Mouse (Mus musculus) megakaryocyte-erythroid progenitor cell, adult 5-6 weeks (primary cell): ENCODE measurements around the gene Ankrd10. TPM values are rescaled to one million over a fixed set of nuclear protein-coding genes. Genes with fewer than 3 reads are reported as not detected.
"Not testable (repeated sequence)": the region's sequence is repeated elsewhere in the genome, so short reads cannot be mapped to it uniquely, and the experiment has no call there.

Experiments used
- ATAC-seq: replicated peaks from 2 replicates; pipeline ENCODE4 v1.8.0; 2016; ENCODE audit warnings: mild to moderate bottlenecking, inconsistent platforms; ENCODE audit not compliant: severe bottlenecking, poor library complexity, low FRiP score, low TSS enrichment
- total RNA-seq, 2 experiments: library from RNA; stranded (forward) in 1 of 2; stranded (reverse) in 1 of 2; fragments of 200-1000, 215-1000 nt in 1 of 2; fragments of >200 nt in 1 of 2; fragmentation: Nextera tagmentation in 1 of 2; gene quantifications; 2 replicates each; pipeline ENCODE4 v1.2.3; 2014 to 2017

Ankrd10 gene
- total RNA-seq (2014; fragmentation: Nextera tagmentation) (69.7 and 75.0 TPM in 2 replicates), total RNA-seq (2017) (43.0 and 66.4 TPM in 2 replicates)

DNA sequence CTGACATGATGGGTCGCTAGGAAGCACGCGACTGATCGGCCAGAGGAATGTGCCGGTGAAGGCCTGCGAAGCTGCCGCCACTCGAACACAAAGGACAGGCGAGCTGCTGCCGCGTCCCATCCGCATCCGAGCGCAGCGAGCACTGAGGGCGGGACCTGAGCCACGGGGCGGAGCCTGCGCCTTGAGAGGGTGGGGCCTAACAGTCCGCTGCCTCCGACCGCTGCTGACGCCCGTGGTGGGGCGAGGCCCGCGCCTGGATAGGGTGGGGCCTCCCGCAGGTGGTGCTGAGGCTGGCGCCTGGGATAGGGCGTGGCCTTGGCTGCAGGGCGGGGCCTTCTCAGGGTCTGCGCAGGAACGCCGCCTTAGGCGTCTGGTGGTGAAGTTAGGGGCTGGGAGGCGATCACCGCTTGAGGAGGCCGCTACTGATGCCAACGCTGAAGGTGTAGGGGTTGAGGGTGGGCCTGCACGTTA, at the start of gene Ankrd10:
Gene Ankrd10, minus strand, starts transcription at position 147 of the 471 bp plus-strand sequence.
- ATAC-seq = peak; percentile 90

DNA sequence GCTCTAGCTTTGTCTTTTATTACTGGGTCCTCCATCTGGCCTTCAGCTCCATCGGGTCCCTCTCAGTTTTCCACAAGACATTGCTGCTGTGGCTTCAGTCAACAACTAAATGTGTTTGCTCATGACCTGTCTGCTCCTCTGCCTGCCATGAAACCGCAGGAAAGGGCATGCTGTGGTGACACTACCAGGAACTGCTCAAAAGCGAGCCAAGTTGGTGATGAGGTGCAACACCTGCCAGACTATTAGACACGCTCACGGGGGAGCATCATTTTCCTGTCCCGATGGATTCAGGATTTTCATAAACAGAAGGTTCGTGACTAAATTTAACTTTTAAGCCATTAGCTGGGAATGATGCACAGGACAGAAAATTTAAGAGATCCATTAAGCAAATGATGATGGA, 49.0 kb upstream of the Ankrd10 start:
- no peak for ATAC-seq

DNA sequence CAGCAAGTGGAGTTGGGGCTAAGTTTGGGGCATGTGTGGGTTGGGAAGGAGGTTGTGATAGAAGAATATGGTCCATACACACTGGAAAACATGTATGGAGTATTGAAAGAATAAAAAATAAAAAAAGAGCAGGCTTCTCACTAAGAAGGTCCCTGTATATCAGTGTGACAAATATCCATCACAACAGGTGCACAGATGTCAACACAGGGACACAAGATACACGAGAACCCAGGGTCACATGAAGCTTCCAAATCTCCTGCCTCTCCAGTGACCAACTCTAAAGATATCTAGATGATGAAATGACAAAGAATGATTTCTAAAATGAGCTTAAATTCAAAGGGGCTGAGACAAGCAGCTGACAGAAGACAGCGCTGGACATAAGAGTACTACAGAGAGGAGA, 32.8 kb upstream of the Ankrd10 start:
- no peak for ATAC-seq

DNA sequence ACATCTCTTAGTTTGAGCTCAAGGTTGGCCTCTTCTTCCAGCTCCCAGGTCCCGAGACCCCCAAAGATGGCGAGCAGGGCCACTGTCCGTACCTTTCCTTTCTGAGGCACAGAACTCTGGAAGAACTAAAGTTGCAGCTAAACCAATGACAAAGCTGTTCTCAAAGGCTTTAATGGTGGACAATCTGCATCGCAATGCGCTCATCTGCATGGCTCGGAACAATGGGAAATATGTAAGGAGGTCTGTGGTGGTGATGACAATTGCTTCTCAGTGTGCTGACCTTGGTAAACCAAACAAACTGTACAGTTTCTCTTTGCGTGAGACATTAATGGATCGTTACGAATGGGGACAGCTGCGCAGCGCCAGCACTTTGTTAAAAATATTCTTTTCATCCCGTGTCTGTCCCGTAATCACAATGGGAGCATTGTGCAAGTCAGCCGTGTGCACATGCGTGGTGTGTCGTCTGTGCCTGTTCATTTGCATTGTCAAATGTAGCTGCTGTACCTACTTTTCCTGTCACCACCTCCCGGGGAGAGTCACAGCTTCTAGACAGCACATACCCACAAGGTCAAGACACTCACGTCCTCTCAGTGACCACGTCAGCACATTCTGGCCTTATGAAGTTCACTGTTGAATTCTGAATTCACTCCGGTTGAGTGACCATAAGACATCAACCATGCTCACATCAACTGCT, 30.6 kb upstream of the Ankrd10 start:
- ATAC-seq = not testable (repeated sequence)

DNA sequence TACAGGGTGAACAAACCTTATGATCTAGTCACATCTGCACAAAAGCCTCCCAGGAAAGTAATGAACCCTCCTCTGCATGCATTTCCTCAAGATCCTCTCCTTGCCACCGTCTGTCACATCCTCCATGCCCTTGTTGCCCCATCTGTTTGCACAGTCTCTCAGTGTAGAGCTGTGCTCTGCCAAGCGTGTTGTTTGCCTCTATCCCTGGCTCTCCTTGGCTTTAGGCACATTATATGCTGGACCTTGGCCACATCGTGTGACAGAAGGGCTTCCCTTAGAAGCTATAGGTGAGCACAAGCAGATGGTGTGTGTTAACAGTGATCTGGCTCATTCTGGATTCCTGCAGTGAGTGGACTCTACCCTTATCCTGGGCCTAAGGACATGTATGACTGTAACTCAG, 26.4 kb upstream of the Ankrd10 start:
- ATAC-seq = no peak

DNA sequence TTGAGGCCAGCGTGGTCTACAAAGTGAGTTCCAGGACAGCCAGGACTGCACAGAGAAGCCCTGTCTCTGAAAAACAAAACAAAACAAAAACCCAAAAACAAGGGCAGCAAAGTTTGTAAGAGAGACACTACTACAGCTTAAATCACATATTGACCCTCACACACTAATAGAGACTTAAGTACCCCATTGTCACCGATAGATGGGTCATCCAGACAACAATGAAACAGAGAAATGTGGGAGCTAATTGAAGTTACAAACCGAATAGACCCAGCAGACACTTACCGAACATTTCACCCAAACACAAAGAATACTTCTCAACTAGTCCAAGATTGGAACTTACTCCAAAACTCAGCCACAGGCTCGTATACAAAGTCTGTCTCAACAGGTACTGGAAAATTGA, 14.5 kb upstream of the Ankrd10 start:
- ATAC-seq = no peak

DNA sequence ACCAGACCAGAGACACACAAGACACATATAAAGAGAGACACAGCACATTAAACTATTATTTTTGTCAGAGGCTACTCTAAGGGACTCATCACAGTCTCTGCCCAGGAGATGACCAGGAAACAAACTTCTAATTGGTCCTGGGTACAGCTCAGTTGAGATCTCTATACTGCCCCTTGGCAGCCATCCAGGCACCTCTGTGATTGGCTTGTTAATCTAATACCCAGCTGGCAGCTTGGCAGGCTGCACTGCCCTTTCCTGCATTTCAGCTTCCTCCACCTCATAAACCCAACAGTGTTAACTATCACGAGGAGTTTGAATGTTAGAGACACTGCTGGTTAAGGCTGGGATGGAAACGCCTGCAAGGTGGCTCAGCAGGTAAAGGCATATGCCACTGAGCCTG, 7.6 kb upstream of the Ankrd10 start:
- no peak for ATAC-seq

DNA sequence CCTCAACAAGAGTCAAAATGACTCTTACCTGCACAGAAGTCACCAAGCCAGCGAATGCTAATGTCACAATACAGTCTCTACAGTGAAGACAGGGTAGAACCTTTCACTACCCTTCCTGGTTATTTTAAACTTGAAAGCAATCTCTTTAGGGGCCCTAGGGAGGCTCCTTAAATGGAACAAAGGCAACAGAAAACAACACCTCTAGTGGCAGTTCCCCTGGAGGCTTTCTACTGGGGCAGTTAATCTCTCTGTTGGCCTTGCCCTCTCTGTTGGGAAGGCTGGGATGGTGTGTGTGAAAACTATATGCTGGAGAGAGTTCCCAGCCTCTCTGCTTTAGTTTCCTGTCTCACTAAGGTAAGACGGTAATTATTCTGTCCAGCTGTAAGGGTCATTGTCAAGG, 5.0 kb upstream of the Ankrd10 start:
- ATAC-seq = no peak

DNA sequence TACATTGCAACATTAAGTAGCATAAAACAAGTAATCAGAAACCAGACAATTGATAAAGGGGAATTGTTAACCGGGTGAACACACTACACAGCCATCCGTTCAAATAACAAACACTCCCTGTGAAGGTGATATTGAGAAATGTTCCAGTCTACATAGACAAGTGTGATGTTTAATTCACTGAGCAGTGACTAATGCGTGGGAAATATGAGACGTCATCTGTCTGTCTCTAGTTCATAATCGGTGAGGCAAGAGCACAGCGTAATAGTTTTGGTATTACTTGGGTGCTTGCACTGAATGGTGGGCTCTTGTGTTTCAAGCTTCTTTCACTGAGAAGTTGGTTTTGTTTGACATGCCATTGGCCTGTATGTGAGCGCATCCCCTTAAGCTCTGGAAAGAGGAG, 2.0 kb upstream of the Ankrd10 start:
- ATAC-seq = no peak

DNA sequence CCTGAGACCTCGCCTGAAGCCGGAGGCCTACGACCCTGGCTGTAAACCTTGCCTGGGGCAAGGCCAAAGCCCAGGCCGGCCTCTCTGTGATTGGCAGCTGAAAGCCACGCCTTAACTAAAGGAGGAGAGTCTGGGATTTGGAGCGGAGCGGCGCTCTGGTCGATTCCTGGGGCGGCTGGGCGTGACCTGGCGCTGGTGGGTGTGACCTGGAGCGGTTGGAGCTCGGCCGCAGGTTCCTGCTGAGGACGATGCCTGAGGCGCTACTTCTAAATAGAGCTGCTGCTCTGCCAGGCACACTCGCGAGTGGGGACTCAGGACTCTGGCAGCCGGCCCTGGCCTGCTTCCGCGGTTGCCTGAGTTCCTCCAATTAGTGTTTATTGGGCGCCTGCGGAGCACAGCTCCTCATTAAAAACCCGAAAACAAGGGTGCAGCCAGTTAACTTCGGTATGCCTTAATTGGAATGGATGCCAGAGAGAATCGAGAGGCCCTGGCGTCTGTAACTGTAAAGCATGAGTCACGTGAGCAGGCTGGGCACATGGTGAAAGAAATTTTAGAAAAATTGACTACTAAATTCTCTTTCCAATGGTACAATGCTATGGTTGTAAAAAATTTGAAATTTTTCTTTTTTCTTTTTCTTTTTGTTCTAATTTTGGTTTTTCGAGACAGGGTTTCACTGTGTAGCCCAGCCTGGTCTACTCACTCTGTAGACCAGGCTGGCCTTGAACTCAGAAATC, 934 bp upstream of the Ankrd10 start:
- ATAC-seq = peak; percentile 80

DNA sequence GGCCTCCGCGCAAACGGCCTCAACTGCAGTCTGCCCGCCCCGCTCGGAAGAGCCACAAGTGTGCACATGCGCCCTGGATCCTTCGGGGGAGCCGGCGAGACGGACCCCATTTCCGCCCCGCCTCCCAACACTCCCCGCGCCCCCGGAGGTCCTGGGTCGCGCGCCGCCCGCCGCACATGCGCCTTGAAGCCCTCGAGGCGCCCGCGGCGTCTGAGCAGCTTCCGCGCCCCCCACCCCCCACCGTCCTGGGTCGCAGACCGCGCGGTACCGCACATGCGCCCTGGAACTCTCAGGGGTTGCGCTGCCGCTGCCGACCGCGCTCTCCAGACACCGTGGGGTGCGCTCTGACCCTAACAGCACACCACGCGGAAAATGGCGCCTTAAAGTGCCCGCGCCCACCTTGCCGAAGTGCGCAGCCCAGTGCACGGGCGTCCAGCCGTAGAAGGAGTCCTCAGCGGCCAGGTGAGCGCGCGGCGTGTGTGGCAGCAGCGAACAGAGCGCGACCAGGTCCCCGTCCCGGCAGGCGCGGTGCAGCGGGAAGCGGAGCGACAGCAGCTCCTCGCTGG, 462 bp downstream of the Ankrd10 start:
- ATAC-seq = peak; percentile 57

DNA sequence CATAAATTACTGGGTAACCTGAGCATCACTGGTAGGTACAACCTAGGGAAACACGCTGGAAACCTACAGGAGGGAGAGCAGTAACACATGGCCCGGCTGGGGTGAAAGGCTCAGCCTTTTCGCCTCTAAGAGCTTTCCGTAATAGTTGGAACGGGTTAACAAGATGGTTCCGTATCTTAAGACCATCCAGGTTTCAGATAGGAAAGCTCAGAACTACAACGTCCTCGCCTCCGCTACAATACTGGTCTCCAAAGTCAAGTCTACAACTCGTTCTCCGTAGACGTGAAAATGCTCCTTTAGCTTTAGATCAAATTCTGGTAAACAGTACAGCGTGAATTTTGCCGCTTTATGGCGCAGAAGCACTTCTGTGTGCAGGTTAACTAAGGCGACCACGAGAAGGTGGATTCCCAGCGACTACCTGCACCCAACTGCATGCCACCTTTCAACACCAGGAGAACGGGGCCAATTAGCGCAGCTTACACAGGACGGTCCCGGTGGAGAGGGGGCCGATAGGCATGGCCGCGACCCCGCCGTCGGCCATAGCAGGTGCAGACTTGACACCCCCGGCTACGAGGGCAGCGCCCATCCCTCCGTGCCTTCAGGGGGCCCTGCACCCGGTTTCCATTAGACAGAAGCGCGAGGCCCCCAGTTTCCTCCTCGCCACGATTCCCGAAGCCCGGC, 1.1 kb downstream of the Ankrd10 start:
- peak; percentile 2; the same call in 1 of the 2 replicates for ATAC-seq

DNA sequence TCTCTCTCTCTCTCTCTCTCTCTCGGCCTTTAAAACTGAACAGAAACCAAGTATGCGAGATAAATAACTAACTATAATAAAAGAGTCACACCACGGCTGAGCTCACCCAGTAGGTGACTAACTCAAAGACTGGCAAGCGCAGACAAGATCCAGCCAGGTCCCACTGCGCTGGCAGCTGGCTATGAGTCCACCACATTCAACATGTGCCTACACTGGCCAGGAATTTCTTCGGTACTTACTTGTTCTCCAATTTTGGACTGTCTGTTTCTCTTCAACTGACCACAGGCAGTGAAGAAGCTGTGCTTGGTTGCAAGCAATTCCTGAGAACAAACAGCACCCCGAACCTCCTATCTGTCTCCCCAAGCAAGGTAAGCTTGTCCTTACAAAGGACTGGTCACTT, 2.1 kb downstream of the Ankrd10 start:
- no peak for ATAC-seq

DNA sequence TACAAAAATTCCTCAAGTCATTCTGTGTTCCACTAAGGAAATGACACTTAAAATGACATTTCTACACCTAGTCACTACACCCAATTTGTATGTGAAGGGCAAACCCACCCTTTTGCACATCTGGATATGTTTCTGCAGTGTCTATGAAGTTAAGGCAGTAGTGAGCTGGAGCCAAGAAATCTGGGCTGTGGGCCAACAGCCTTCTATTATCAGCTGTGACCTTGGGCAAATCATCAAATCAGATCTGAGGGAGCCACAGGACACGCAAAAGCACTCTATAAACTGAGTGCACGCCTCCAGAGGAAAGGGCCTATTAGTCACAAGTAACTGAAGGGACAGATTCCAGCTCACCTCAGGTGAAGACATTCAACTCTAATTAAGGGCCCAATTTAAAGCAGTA, 3.2 kb downstream of the Ankrd10 start:
- no peak for ATAC-seq

DNA sequence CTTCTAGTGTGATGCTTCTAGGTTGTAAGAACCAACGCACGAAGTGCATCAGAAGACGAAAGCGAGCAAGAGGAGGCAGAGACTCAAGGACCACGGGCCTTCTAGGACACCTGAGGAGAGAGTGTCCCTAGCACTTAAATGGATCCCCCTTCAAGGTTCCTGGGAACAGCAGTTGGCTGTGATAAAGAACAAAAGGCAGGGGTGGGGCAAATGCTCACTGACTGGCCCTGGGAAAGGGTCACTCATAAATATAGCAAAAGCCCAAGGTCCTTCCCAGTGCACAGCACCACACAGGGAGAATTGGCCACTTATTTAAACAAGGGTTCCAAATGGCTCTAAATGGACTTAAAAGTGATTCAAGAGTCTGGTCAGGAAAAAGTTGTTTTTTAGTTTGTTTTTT, 6.4 kb downstream of the Ankrd10 start:
- ATAC-seq = no peak

DNA sequence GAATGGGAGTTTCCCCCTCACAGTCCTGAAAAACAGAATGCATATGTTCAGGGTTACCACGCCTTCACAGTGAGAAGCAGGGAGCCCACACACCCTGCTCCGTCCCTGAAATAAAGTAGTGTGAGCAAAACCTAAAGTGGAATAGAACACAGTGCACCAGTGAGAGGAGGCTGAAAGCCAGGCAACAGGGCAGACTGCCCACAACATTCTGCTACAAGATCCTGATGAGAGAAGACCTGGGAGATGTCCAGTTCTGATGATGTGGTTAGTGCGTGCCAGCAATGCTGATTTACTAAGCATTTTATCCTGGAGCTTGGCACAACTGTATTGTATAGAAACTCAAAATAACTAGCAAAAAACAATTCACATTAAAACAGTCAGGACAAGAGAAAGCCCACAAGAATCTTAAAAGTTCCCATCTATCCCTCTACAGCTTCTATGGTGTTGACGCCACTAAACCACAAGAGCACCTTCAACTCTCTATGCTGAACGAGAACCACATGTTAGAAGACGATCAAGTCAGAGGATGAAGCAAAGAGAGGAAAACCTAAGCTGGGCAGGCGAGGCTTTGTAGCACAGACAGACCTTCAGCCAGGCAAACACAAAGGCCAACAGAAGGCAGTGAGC, 6.9 kb downstream of the Ankrd10 start:
- ATAC-seq = no peak

DNA sequence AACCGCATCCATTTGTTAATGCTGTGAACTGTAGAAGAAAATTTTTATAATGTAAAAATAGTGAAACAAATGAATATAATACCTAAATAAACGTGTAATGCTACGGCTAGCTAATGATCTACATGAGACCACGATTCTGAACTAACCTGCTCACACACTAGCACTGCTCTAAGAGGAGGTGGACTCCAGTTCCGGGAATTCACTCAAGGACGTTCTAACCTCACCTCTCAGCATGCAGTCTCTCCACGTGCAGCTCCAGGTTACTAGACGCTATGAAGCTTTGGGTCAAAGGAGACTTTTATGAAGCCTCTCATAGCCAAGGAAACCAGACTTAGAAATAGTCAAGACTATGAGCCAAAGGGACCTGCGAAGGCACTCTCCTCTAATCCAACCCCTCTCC, 7.8 kb downstream of the Ankrd10 start:
- no peak for ATAC-seq

DNA sequence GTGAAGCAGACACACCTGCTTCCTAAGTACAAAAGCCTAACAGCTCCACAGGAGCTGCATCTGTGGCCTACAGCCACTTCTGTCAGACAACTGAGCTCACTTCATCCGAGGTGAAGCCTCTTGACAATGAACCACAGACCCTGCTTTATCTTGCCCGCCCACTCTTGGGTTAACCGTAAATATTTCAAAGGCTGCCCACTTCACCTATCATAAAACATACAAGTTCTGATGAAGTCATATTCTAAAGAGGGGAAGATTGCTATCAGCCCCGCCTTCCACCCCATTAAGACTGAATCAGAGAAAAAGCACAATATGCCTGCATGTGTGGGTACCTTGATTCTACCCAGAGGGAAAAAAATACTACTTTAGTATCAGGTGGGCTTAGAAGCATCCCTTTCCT, 10.5 kb downstream of the Ankrd10 start:
- no peak for ATAC-seq

DNA sequence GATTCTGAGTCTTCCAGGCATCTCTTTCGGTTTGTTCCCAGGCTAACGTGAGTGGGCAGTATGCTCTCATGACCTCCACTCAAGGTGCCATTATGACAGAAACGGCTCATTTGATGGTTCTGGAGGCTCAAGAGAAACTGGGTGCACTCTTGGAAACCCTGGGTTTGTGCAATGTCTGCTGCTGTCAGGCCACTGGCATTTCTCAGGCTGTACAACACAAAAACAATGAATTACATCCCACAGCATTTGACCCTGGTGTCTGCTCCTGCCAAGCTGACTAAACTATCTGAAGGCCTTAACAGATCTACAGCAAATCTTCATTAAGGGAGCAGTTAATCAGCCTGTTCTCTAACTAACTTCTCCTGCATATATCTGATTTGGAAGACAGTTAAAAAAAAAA, 16.5 kb downstream of the Ankrd10 start:
- no peak for ATAC-seq

DNA sequence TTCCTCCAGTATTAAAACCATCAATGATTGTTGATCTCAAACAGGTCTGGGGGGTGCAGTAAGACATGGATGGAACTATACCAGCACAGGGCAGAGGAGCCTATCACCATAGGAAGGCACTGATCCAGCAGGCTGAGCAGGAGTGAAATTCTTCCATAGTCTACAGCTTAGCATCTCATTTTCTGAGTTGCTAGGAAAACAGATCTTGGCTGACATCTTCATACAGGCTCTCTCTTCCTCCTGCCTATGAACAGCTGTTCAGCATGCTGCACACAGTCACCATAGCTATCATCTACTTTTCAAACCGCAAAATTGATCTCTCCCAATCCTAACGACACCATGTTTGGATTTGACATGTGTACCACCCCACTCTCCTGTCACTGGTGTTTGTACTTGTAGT, 17.5 kb downstream of the Ankrd10 start:
- ATAC-seq = no peak
